Mouse (Mus musculus) CD4-positive, CD25-positive, alpha-beta regulatory T cell, adult 2 months (primary cell): ENCODE results near the gene Nrxn3.

Source experiments
- DNase-seq: peaks from one replicate; pipeline ENCODE4 v3.0.0-alpha.2; 2012; ENCODE audit warnings: low read depth, low spot score

The Nrxn3 gene

DNA sequence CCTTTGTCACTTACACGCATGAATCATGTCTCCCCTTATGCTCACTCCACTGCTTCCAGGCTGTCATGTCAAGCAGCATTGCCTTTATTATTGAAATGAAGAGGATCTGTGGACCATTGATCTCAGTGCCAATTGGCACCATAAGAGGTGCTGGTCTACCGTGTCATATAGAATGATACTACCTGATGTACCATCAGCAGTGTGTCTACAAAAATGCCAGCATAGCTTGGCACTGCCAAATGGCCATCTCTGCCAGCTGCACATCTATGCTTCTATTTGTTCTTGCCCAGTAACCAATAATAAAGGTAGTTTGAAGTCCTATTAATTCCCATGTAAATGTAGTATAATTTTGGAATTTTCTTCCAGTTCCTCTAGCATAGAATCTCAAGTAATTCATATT, 1340.8 kb downstream of the Nrxn3 start:
- no peak for DNase-seq

DNA sequence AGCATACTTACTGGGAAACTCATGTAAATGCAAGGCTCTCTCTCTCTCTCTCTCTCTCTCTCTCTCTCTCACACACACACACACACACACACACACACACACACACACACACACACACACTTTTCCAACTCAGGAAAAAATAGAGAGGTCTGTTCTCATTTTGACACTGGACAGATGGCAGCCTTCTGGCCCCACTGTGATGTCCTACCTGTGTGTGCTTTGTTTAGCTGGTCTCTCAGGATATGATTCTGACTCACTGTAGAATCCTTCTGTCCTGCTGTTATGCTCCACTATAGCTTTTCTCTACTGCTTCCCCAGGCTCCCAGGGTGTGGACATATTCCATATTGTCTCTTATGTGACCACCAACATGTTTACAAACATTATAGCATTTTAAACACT, 1363.2 kb downstream of the Nrxn3 start:
- DNase-seq: no peak

DNA sequence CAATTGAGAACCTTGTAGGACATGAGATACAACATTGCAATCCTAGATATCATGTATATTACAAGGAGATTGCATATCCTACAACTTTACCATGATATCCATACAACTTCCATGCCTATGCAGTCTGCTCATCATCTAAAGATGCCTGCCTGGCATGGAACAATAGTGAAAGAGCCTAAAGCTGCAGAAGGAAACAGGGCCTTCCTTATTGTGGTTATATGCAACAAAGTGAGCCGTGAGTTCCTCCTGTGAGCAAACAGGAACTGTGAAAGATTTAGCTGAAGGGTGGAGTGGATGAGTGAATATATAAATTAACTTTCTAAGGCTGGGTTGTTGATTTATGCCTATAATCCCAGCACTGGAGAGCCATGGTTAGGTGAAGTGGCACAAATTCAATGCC, 1373.1 kb downstream of the Nrxn3 start:
- no peak for DNase-seq

DNA sequence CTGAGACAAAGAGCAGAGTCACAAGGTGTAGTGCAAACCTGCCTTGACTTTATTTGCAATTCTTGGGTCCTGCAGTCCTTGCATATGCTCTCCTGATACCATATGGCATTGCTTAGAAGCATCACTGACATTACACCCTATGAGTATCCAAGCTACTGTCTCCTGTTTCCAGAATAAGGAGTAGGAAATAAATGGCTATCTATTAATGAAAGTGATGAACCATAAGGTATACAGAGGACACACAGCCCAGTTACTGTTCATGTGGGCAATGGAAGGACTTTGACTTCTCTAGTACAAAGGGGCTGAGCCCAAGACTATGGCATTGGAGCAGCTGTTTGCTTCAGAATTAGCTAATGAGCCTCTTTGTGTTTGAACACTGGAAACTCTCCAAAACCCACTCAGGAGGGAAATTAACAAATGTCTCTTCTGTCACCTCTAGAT, 1390.7 kb downstream of the Nrxn3 start:
- no peak for DNase-seq

DNA sequence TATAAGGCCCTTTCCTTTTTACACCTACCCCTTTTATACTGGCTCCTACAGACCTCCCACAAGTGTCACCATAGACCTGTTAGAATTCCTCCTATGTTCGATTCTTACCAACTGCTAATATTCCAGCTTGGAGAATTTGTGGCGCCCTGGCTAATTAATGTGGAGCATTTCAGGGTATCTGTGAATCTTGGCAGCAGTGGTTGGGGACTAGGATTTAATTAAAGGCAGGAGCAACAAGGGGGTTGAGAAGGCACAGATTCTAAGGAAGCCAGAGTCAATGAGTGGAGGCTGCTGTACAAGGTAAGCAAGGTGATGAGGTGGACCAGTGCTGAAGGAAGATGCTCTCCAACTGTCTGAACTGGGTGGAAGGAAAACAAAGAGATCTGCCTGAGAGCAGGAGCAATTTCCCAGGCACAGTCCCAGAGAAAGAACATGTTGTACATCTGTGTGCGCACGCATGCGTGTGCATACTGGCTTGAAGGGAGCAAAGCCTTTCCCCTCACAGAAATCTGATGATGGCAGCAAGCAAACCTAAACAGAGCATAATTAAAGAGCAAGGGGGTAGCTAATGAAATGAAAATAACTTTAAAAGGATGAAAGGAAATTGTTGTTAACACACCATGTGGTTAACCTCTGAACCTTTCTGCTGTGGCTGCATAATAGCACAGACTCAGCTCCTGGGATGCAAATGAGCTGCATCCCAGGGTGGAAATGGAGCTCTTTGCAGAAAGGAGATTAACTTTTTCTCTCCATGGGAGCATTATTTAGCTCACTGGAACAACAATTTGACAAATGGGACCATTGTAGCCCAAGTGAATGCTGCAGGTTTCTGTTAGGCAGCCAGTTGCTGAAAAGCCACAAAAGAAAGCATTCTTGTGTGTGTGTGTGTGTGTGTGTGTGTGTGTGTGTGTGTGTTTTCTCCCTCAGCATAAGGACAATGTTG, 1409.5 kb downstream of the Nrxn3 start:
- no peak for DNase-seq

DNA sequence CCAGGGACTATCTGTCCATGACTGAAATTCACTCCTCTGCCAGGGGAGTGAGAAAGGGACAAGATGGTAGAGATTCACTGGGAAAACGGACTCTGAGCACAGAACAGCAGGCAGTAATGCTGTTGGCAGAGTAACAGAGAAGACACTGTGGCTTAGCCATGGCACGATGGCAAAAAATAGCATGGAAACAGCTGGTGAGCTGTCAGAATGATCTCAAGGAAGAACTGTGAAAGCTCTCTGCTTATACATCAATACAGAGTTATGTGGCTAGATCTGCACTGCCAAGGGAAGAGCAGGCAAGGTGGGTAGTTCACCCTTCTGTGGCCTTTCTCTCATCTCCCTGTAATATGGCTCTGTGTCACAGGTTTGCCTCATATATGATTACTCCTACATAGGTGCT, 1419.3 kb downstream of the Nrxn3 start:
- DNase-seq: no peak

DNA sequence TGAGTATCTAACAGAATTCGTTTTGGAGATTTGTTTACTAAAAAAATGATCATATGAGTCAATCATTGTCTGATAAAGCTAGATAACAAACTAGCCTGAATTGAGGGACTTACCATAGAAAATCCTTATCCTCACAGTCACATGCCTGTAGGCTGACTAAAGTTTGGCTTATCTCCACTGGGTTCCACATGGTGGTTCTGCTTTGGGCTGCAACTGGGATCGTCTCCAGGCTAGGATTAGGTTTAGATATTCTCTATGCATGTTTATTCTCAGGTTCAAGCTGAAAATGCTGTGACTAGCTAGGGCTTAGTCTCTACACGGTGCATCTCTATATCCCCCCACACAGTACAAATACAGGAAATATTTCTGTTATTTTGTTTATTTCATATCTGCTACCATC, 1421.6 kb downstream of the Nrxn3 start:
- no peak for DNase-seq

DNA sequence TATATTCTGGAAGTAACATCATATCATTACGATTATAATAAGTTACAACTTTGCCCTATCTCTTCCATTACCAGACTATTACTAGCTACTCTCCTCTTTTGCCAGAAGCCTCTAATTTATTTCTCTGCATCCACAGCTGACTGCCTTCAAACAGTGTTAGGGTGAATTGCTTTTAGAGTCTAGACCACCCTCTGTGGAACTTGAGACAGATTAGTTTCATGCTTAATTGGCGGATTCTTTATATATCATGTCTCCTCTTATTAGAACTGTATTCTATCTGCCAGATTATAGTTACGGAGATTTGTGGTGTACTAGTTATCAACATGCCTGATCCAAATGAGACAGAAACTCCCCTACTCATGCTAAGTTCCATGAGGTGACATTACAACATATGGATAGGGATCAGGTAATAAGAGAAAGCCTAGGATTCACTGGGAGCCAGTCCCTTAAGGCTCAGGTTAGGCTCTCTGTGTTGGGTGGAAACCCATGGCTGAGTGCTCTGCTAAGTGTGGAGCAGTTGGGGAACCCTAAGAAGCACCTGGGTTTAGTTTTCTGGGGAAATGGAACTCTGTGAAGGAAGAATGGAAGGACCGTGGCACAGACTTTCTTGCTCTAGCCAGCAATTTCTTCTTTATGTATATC, 1435.6 kb downstream of the Nrxn3 start:
- DNase-seq: no peak

DNA sequence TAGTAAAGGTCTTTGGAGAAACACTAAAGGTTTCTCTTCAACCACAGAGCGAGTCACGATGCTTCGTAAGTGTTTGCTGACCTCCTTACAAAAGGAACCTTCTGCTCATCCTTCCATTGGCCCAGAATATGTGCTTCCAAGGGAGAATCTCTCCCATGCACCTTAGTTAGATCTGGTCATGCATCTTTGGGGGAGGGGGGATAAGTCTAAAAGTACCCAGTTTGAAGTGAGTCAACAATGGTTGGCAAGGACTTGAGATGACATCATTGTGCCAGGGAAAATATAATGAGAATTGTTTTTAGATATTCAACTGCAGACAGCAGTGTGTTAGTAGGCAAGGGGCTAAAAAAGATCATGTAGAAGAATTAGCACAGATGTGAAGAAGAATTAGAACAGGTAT, 1437.2 kb downstream of the Nrxn3 start:
- DNase-seq: no peak

DNA sequence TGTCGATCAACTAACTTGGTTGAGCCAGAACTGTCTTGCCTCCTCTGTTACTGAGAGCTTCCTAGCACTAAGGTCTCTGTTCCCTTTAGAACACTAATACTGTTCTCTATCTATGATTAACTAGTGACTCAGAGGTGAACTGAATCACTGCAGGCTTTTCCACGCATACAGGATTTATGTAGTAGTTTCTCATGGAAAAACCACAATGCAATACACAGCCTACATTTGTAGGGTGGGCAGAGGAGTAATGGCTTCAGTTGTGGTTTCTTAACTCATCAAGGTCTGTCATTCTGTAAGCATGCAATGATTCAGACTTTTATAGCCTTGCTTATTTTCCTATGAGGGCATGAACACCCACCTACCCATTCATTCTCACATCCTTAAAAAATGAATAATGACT, 1443.4 kb downstream of the Nrxn3 start:
- no peak for DNase-seq

DNA sequence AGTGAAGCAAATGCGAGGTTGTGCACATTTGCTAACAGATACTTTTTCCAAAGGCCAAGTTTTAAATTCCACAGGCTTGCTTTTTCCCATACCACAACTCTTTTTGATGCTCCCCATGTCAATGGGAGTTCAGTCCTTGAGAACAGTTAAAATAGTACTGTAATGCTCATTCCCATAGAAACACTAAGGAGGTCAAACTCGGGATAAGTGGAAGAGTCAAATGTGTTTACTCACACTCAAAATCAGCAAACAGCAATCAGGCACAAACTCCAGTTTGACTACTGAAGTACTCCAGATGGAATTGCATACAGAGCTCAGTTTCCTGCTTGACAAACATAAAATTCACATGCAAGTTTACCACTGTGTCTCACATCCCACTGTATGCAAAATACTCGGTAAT, 1458.9 kb downstream of the Nrxn3 start:
- DNase-seq: no peak

DNA sequence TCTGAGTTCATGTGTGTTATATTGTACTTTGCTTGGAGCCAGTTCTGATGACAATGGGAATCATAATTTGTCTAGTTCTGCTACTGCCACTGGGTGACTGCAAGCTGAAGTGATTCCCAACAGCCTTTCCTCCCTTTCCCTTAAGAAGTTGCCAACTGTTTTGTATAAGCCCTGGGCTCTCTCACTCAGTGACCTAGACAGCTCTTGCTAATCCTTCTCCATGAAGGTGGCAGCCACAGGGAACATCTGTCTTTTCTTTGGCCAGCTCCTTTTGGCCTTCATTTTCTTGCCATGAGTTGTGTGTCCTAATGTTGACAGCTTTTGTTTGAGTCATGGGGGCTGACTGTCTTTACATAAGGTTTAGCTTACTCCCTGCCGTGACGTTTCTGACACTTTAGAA, 1460.3 kb downstream of the Nrxn3 start:
- DNase-seq: no peak

DNA sequence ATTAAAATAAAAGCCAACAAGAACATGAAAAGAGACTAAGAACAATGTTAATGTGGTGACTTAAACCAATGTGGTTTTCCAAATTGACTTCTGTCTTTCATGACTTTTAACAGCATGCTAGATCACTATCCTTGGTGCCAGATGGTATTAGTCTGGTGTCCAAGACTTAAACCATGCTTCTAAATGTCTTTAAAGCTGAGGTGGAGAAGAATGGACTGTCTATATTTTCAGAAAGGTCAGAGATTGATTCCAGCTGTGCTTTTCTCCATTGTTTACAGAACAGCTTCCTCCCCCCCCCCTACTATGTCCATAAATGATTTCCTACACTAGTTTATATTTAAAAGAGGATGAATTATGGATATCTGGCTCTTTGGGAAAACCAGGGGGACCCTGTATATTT, 1473.5 kb downstream of the Nrxn3 start:
- no peak for DNase-seq

DNA sequence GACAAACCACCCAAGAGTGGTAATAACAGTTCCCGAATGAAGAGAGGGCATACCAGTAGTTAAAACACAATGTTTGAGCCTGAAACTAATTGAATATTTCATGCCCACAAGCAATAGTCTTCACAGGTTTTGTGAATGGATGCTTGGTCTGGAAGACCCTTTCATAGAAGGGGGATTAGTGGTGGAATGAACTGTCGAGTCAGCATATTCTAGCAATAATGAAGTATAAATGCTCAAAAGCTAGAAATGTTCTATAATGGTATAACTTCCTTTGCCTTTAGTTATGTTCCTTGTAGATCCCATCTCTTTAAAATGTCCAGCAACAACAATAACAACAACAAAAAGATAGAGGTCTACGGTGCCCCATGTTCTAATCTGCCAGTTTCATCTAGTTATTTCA, 1475.3 kb downstream of the Nrxn3 start:
- no peak for DNase-seq

DNA sequence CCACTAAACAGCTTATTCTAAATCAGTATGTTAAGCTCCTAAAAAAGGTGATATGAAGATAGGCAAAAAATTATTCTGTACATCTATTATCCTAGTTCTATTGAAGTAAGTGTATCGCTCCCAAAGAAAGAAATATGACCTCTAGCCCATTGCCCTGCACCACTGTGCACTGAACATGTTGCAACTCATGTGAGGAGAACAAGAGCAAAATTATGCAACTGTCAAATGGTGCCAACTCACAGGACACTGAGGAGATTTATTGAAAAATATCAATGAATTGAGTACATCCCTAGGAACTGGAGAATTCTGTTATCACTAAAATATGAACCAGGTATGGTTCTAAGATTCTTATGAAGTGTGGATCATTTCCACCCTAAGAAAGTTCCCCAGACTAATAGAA, 1479.8 kb downstream of the Nrxn3 start:
- no peak for DNase-seq

DNA sequence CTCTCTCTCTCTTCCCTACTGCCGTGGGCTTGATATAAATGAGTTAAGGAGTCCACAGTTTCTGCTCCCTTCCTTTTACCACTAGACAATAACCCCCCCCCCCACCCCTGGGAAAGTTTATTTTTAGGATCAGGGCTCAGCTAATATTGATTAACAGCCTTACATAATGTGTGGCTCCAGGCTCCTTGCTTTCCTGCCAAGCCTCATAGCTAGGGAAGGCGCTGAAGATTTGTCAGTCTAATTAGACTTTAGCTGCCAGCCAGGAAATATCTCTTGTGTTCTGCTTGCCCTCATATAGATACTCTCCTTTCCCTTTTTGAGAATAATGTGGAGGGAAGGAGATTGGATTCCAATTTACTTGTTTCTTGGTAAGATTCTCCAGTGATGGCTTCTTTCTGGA, 1488.7 kb downstream of the Nrxn3 start:
- DNase-seq: no peak

DNA sequence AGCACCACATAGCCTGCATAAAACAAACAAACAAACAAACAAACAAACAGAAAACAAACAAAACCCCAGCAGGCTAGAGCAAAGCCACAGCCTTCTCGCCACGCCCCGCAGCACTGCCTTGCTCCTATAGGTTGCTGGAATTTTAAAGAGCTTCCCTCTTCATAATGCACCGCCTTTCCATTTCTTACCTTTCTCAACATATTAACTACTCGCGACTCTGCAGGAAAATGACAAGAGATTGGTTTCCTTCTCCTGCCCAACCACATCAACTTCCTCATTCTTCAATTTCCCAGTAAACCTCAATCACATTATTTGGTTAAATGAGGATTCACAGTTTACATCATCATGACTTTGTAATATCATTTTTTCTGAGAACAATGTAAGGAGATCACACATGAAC, 1494.4 kb downstream of the Nrxn3 start:
- DNase-seq: no peak

DNA sequence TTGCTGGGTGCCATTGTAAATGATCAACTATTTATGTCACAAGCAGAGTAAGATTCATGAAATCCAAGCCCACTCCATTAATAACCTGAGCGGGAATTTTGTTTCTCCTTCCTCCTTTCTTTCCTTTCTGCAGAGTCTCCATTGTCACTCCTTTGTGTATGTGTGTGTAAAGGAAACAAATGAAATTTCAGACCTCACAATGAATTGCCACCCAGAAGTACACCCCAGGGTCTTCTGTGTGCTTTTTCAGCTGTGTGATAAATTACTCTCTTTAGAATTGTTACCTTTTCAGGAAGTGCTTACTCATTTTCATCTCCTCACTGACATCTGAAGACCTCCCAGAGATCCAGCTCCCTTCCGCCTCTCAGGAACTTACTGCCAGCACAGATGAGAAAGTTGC, 1506.4 kb downstream of the Nrxn3 start:
- no peak for DNase-seq

DNA sequence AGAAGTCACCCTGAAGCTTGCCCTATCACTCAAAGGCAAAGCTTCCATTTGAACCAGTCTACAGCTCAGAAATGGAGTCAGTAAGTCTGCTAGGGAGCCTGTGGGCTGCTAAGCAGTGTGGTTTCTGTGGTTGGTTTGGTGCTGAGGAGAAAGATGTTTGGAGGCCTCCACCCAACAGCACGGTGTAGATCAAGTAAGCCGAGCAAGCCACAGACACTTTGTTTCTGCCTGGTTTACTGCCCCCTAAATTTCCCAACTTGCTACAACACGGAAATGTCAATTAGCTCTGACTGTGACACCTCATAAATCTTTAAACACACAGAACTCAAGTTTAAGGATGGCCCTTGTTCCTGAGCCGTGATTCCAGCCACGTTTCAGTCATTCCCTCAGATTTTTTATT, 1513.4 kb downstream of the Nrxn3 start:
- DNase-seq: no peak

DNA sequence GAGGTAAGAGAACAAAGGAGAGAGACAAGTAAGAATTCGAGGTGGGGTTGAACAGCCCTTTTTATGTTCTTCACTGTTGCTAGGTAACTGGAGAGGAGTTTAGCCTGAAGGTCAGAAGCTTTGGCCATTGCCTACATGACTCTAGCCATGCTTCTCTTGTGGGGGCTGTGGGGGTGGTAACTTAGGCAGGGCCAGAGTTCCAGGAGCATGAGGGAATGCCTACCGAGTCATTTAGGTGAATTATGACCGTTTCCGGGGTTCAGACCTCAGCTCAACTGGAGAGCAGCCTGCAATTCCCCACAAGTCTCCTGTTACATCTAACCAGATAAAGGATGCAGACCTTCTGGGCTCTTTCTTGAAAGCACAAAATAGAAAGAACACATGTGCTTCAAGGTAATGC, 1537.6 kb downstream of the Nrxn3 start:
- DNase-seq: no peak

DNA sequence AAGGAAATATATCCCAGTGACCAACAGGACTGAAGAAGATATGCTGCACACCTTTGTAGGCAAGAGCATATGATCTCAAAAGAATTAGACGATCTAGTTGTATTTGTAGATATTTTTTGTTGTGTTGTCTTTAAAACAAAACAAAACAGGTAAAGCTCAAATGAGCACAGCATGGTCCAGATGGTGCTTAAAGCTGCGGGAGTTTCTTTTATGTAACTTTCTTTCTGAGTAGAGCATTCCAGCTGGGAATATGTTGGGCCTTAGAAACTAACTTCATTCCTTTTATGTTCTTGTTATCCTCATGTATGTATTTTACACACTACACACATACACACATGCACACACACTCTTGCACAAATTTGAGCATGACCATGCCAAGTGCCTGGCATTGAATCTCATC, 1545.4 kb downstream of the Nrxn3 start:
- no peak for DNase-seq

DNA sequence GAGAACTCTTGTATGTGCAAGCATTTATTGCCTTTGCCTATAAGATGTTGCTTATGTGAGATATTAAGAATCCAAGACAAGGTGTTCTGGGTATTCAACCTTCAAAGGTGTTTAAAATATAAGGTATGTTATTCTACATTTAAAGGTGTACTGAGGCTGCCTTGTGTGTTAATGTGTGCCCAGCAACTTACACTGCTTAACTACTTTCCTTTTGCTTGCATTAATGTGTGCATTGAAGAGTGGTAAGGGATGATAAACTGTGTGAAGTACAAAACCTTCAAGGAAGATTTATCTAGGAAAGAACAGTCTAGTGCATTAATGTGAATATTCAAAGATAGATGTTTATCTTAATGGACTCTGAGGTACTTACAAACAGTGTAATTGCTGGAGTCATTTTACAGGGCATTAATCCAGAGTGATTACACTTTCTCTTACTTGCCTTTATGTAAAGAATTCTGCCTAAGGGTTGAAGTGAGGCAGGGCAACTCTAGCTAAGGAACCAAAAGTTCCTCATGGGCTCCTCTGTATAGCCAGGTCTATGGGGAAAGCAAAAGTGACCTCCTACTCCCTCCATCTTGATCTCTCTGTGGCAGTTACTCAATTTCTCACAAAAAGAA, 1548.2 kb downstream of the Nrxn3 start:
- no peak for DNase-seq
